Mouse (Mus musculus): ENCODE data around the gene Gtf2b.

DNA sequence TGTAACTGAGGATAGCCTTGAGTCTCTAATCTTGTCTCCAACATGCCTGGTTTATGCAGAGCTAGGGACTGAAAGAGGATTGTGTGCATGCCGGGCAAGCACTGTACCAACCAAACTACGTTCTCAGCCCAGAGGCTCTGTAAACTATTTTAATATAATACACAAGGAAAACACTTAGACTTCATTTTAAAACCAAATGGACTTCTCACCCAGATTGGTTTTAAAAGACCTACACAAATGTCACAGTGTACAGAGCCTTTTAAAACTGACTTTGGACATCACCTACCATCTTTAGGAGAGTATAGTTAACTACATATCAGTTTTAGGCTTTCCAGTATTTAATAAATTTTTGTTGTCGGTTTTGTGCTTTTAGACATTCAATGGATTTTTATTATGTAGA is 68.1 kb downstream of the Gtf2b start:
- TF ChIP-seq EP300 (IDR thresholded peaks at IDR 0.05; ENCODE audit: insufficient read depth, low read depth, low read length) = no peak
- TF ChIP-seq POLR2A (IDR thresholded peaks at IDR 0.05; ENCODE audit: insufficient read depth, low read depth, low read length) = no peak

All from heart, adult 2 months (tissue).